Mouse (Mus musculus) large intestine, adult 2 months (tissue): ENCODE data around the gene Ppme1. TPM values are rescaled to one million over a fixed set of nuclear protein-coding genes. Genes with fewer than 3 reads are reported as not detected.

Experiments
- DNase-seq: peaks from one replicate; pipeline ENCODE4 v3.0.0-alpha.2; 2012; ENCODE audit warnings: low read depth, low spot score
- WGBS: fragments of 180-500 bp; shearing (Covaris S2); methylation state at CpG from one replicate; pipeline ENCODE4 v1.1.7; 2018; 5-methylcytosine and 5-hydroxymethylcytosine counted together
- polyA plus RNA-seq: library from polyadenylated mRNA; depleted of rRNA; stranded (reverse); fragments of >200 nt; gene quantifications from 2 replicates; pipeline ENCODE4 v1.2.3, GENCODE M21; 2012; rRNA removed

The Ppme1 gene
- polyA plus RNA-seq, 1 experiment = 64.0 TPM

GRCm38 (mm10) chr7:100287748-100288578, 84.1 kb downstream of the Ppme1 start:
- WGBS = 15% methylated on average over 7 of the region's 7 CpGs

GRCm38 (mm10) chr7:100285383-100285782, 86.7 kb downstream of the Ppme1 start, which contains the start of gene P4ha3:
Gene P4ha3, plus strand, starts transcription at chr7:100285520.
- DNase-seq = no peak
- WGBS = under 1% methylated on average over 50 of the region's 53 CpGs

More at GRCm38 (mm10) chr7:100287748-100288578, 84.1 kb downstream of the Ppme1 start:
- peak; percentile 51 for DNase-seq

- 8% methylated on average over 3 of the region's 3 CpGs for WGBS
- no peak for DNase-seq
These were observed 88.8 kb downstream of the Ppme1 start for GRCm38 (mm10) chr7:100283298-100283697.

GRCm38 (mm10) chr7:100281596-100281995, 90.5 kb downstream of the Ppme1 start:
- no peak for DNase-seq
- WGBS = 74% methylated on average over 3 of the region's 3 CpGs

- peak; percentile 31 for DNase-seq
- 0% methylated on average over 1 of the region's 1 CpGs for WGBS
These were observed 92.3 kb downstream of the Ppme1 start for GRCm38 (mm10) chr7:100279803-100280202.

Other genes starting within 250 kb of the Ppme1 start
- gene Lipt2, start 213.0 kb downstream of the Ppme1 start, polyA plus RNA-seq = 10.2 and 11.1 TPM in 2 replicates
- gene Kcne3, start 195.8 kb downstream of the Ppme1 start, polyA plus RNA-seq = 220 and 227 TPM in 2 replicates
- 1.2 and 2.6 TPM in 2 replicates for gene Pgm2l1, start 144.9 kb downstream of the Ppme1 start, polyA plus RNA-seq
- gene P4ha3, start 86.8 kb downstream of the Ppme1 start, polyA plus RNA-seq = 0.36 and 0.42 TPM in 2 replicates
- 13.8 and 16.7 TPM in 2 replicates for gene C2cd3, start 74 bp downstream of the Ppme1 start, polyA plus RNA-seq
- gene Ucp3, start 100.7 kb upstream of the Ppme1 start, polyA plus RNA-seq = 0.19 and 0.60 TPM in 2 replicates
- 550 and 651 TPM in 2 replicates for gene Ucp2, start 121.0 kb upstream of the Ppme1 start, polyA plus RNA-seq
- 0.51 and 0.74 TPM in 2 replicates for gene Dnajb13, start 142.7 kb upstream of the Ppme1 start, polyA plus RNA-seq
- gene Coa4, start 164.8 kb upstream of the Ppme1 start, polyA plus RNA-seq = 20.5 and 23.2 TPM in 2 replicates
- gene Rab6a, start 235.1 kb upstream of the Ppme1 start, polyA plus RNA-seq = 17.2 and 27.5 TPM in 2 replicates
- 15.7 and 19.2 TPM in 2 replicates for gene Mrpl48, start 236.0 kb upstream of the Ppme1 start, polyA plus RNA-seq